Mouse (Mus musculus) C2C12 (cell line): Measurements from ENCODE around the gene Sel1l3. TPM values are rescaled to one million over a fixed set of nuclear protein-coding genes. Genes with fewer than 3 reads are reported as not detected.

Experiments used
- H3K27me3 ChIP-seq: one replicate; pipeline ENCODE4 v1.6.1; 2011; ENCODE audit not compliant: control insufficient read depth, insufficient read depth, insufficient read length
- H3K36me3 ChIP-seq: one replicate; pipeline ENCODE4 v1.6.1; 2011; ENCODE audit not compliant: control insufficient read depth, insufficient read depth
- H3K4me3 ChIP-seq: one replicate; pipeline ENCODE4 v1.5.1; 2011; ENCODE audit warnings: mild to moderate bottlenecking, control low read depth; ENCODE audit not compliant: poor library complexity, insufficient read depth, severe bottlenecking
- H3K79me2 ChIP-seq: one replicate; pipeline ENCODE4 v1.6.1; 2011; ENCODE audit not compliant: control insufficient read depth, insufficient read depth
- H3K79me3 ChIP-seq: one replicate; pipeline ENCODE4 v1.6.1; 2011; ENCODE audit warnings: low read depth, control low read depth
- H3ac ChIP-seq: one replicate; pipeline ENCODE3; 2011; ENCODE audit warnings: low read depth; ENCODE audit not compliant: control insufficient read depth, insufficient read length
- CEBPB ChIP-seq: IDR thresholded peaks from one replicate; pipeline ENCODE4 v1.6.1; 2011; ENCODE audit warnings: low read depth, mild to moderate bottlenecking, control low read depth, moderate library complexity
- CTCF ChIP-seq: IDR thresholded peaks from one replicate; pipeline ENCODE4 v1.5.1; 2011; ENCODE audit not compliant: control insufficient read depth, insufficient read depth, insufficient read length
- FOSL1 ChIP-seq: IDR thresholded peaks from one replicate; pipeline ENCODE4 v1.8.0; 2011; ENCODE audit warnings: mild to moderate bottlenecking, low read length; ENCODE audit not compliant: poor library complexity, insufficient read depth, severe bottlenecking
- MAX ChIP-seq: IDR thresholded peaks from one replicate; pipeline ENCODE4 v1.6.1; 2011; ENCODE audit warnings: mild to moderate bottlenecking, control low read depth
- MYOD1 ChIP-seq: IDR thresholded peaks from one replicate; pipeline ENCODE4 v1.6.1; 2011; ENCODE audit warnings: low read depth; ENCODE audit not compliant: control insufficient read depth, insufficient read length
- MYOG ChIP-seq: IDR thresholded peaks from one replicate; pipeline ENCODE4 v1.6.1; 2011; ENCODE audit not compliant: control insufficient read depth, insufficient read length; ENCODE audit errors: extremely low read depth
- USF1 ChIP-seq: IDR thresholded peaks from one replicate; pipeline ENCODE4 v1.6.1; 2011; ENCODE audit warnings: low read depth, mild to moderate bottlenecking, control low read depth, moderate library complexity
- polyA plus RNA-seq: library from polyadenylated mRNA; unstranded; fragments of >200 nt; fragmentation: generic; extraction: Trizol; gene quantifications from one replicate; pipeline ENCODE4 v1.2.1, GENCODE M21; 2012; ENCODE audit warnings: missing spikeins

Sel1l3 gene
- polyA plus RNA-seq, 1 experiment, result not detected

DNA sequence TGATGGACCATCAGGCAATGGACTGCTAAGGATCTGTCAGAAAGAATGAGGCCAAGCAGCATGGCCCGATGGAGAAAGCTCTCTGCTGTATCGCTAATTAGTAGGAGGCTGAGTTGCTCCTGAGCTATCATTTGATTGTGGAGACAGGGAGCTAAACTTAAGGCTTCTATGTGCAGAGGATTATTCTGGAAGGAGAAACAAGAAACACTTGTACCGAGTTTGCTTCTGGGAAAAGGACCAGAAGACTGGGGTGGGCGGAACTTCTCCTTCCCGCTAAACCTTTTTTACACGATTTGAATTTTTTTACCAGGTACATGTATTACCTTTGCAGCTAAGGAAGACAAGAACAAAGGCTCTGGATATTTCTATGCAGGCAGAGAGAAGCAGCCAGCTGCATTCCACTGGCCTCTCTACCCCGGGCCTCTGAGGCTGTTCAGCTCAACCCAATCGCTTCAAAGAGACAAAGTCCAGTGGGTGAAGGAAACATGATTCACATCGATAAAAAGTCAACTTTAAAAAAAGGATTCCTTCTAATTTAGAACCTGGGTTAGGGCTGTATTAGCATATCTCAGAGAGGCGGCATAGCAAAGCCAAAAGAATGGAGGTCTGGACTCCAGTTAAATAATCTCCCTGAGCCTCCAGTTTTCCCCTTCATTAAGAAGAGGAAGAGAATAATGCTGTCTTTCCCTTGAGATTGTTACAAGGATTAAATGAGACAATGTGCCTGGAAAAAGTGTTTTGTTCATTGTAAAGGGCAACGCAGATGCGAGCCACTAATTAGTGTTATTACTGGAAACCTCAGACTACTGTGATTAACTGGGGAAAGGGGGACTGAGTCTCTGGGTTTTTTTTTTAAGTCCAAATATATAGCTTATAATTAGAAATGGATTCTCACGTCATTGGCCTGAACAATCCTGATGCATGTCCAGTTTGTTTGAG, 20.4 kb downstream of the Sel1l3 start:
- Histone ChIP-seq H3K79me3 (no peaks in the 10 kb centered on the region), H3K36me3 (no peaks in the 10 kb centered on the region), H3ac (no peak overlapping the region), H3K4me3 (no peak overlapping the region), H3K27me3 (peaks cover 11% of the 10 kb centered on the region), H3K79me2 (no peaks in the 10 kb centered on the region)
- TF ChIP-seq FOSL1 (no peak), MYOD1 (no peak), CEBPB (no peak), CTCF (no peak), MAX (no peak), USF1 (no peak), MYOG (no peak)

DNA sequence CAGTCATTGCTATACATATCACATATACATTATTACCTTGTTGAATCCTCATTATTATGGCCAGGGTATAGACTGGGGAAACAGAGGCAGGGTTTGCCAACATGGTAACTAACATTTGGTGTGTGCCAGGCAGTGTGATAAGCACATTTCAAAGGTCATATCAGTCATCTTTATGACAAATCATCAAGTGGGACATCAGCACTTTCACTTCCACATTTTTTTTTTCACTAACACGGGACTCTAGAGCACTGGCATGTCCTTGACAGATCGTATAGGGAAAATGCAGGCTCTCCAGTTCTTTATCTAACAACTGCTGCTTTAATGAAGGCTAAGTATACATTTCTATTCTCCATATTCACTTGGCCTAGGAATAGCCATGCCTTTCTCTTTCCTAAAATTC, 25.1 kb downstream of the Sel1l3 start:
- H3K79me2 ChIP-seq, result no peaks in the 10 kb centered on the region
- no peak overlapping the region for H3K4me3 ChIP-seq
- no peaks in the 10 kb centered on the region for H3K79me3 ChIP-seq
- peaks cover 29% of the 10 kb centered on the region for H3K27me3 ChIP-seq
- TF ChIP-seq CTCF, result no peak
- TF ChIP-seq MYOD1, result no peak
- TF ChIP-seq MAX, result no peak
- TF ChIP-seq FOSL1, result no peak
- no peak for TF ChIP-seq CEBPB
- H3ac ChIP-seq, result no peak overlapping the region
- H3K36me3 ChIP-seq, result no peaks in the 10 kb centered on the region

DNA sequence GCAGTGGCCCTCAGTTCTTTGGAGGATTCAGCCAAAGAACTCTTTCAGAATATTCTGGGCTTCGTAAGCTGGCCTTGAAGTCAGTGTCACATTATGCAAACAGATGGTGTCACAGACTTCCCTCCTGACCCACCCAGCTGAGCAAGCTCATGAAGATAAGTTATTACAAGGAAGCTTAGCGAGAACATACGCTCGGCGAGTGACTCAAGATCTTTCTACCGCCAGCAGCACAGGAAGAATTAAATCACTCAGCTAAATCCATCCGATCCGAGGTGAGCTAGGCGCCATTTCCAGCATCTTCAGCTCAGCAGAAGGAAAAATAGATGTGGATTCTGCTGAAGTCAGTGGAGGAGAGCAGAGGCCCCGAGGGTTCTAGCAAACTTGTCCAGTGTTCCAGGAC, 26.5 kb downstream of the Sel1l3 start:
- Histone ChIP-seq H3ac (no peak overlapping the region), H3K36me3 (no peaks in the 10 kb centered on the region), H3K4me3 (no peak overlapping the region), H3K79me2 (no peaks in the 10 kb centered on the region), H3K79me3 (no peaks in the 10 kb centered on the region), H3K27me3 (peaks cover 32% of the 10 kb centered on the region)
- TF ChIP-seq FOSL1 (no peak), MYOG (no peak)

DNA sequence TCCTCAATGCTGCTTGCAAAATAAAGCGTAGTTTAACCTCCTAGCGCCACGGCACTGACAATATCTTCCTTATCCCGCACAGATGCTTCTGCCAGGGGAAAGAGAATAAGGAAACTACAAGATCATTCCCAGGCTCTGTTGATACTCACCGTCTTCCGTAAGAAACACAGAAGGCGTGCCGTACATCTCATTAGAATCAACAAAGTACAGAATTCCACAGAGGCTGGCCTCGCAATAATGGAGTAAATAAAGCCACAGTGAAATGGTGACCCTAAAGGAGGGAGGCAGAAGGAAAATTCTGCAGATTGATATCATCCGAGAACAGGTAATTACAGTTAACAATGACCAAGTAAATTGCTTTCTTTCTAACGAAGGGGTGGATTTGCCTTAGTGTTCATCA, 27.9 kb downstream of the Sel1l3 start:
- Histone ChIP-seq H3K27me3 (peaks cover 28% of the 10 kb centered on the region), H3K36me3 (no peaks in the 10 kb centered on the region), H3K79me3 (no peaks in the 10 kb centered on the region), H3K79me2 (no peaks in the 10 kb centered on the region), H3ac (no peak overlapping the region), H3K4me3 (no peak overlapping the region)
- no peak for TF ChIP-seq MAX
- TF ChIP-seq MYOD1, result no peak

DNA sequence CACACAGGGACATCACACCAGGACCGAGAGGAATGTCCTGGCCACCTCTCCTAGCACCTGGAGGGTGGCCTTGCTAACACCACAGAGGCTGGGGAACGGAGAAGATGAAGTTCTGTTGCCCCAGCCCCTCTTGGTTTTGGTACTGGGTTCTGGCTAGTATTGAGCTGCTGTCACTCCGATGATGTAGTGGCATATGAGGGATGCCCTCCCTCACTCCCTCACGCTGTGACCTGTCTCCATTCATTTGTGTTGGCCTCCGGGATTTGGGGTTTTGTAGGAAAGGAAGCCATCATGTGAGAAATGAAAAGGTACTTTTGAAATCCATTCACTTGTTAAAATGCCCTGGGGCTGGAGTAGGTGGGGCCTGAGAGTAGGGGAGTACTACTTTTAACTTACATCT, 33.8 kb downstream of the Sel1l3 start:
- peaks cover 15% of the 10 kb centered on the region for H3K27me3 ChIP-seq
- H3ac ChIP-seq, result no peak overlapping the region
- no peaks in the 10 kb centered on the region for H3K79me3 ChIP-seq
- TF ChIP-seq FOSL1 (no peak), CTCF (no peak), USF1 (no peak), CEBPB (no peak), MYOG (no peak), MAX (no peak), MYOD1 (no peak)
- no peak overlapping the region for H3K4me3 ChIP-seq
- no peaks in the 10 kb centered on the region for H3K36me3 ChIP-seq
- no peaks in the 10 kb centered on the region for H3K79me2 ChIP-seq

DNA sequence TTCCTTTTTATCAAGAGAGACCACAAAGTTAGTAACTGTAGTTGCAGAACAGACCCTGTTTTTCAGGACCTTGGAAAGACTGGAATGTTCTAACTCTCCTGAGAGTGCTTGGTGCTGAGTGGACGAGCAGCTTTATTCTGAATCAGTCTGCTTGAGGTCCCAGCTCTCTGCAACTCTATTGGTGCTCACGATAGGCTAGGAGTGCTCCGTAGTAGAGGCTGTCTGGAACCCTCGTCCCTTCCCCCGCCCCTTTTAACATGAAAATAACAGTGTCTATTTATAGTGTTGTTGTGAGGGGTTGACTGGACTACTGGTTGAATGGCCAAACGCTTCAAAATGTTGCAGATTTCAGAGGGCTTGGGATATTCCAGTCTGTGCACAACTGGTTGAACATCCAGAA, 37.0 kb downstream of the Sel1l3 start:
- H3K4me3 ChIP-seq, result no peak overlapping the region
- no peaks in the 10 kb centered on the region for H3K36me3 ChIP-seq
- no peak overlapping the region for H3ac ChIP-seq
- no peak for TF ChIP-seq MYOD1
- TF ChIP-seq CTCF, result no peak
- TF ChIP-seq CEBPB, result no peak
- no peak for TF ChIP-seq MYOG
- no peak for TF ChIP-seq FOSL1
- no peak for TF ChIP-seq MAX
- TF ChIP-seq USF1, result no peak
- peaks cover 21% of the 10 kb centered on the region for H3K27me3 ChIP-seq
- no peaks in the 10 kb centered on the region for H3K79me3 ChIP-seq
- no peaks in the 10 kb centered on the region for H3K79me2 ChIP-seq
